Mouse (Mus musculus) cerebellum, adult 2 months (tissue): ENCODE measurements around the gene Mkrn3. TPM values are rescaled to one million over a fixed set of nuclear protein-coding genes. Genes with fewer than 3 reads are reported as not detected.

ENCODE experiments used
- DNase-seq, 2 experiments: peaks; one replicate each; pipeline ENCODE4 v3.0.0; 2021
- H3K27ac ChIP-seq: fragments of 200-500 bp; 2 replicates; pipeline ENCODE4 v1.5.1; 2012; ENCODE audit warnings: low read length, control low read depth, inconsistent platforms; ENCODE audit not compliant: insufficient read depth
- H3K27me3 ChIP-seq: fragments of 200-500 bp; 2 replicates; pipeline ENCODE4 v1.6.1; 2012; ENCODE audit warnings: inconsistent platforms, mild to moderate bottlenecking, low read length, moderate library complexity; ENCODE audit not compliant: control insufficient read depth, insufficient read depth
- H3K4me1 ChIP-seq: fragments of 200-500 bp; 2 replicates; pipeline ENCODE4 v1.6.1; 2011; ENCODE audit warnings: low read length; ENCODE audit not compliant: control insufficient read depth, insufficient read depth
- H3K4me3 ChIP-seq: fragments of 200-500 bp; replicated peaks from 2 replicates; pipeline ENCODE3; 2011; ENCODE audit warnings: mild to moderate bottlenecking, low read depth, low read length, control low read depth; ENCODE audit not compliant: insufficient read depth
- CTCF ChIP-seq: fragments of 200-500 bp; IDR thresholded peaks from 2 replicates; pipeline ENCODE4 v1.5.1; 2011; ENCODE audit warnings: low read depth, mild to moderate bottlenecking, control low read depth, low read length, moderate library complexity, borderline replicate concordance; ENCODE audit not compliant: insufficient read depth
- POLR2A ChIP-seq: fragments of 200-500 bp; IDR thresholded peaks from 2 replicates; pipeline ENCODE4 v1.6.1; 2011; ENCODE audit warnings: low read length, control low read depth, borderline replicate concordance; ENCODE audit not compliant: insufficient read depth
- WGBS: fragments of 180-500 bp; shearing (Covaris S2); methylation state at CpG from one replicate; pipeline ENCODE4 v1.1.7; 2018; 5-methylcytosine and 5-hydroxymethylcytosine counted together
- polyA plus RNA-seq: library from polyadenylated mRNA; depleted of rRNA; stranded (reverse); fragments of >200 nt; gene quantifications from 2 replicates; pipeline ENCODE4 v1.2.3, GENCODE M21; 2012

The Mkrn3 gene
- polyA plus RNA-seq, 1 experiment, result 6.9 TPM

DNA sequence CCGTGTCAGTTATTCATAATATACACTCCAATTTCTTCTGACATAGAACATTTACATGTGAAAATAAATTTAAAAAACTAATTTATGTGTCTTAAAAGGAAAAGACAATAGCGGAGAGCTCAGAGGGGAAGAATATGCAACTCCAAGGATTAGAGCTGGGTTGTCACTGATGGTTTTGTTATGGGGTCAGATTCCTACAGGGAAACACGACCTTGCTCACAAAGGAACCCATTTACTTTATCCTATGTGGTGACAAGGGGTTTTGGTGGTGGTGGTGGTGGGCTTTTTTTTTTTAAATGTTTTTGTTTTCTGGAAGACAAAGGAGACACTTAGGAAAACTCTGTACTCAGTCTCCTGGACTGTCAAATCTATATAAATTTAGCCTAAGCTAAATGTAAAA is 12.1 kb downstream of the Mkrn3 start:
- 55% methylated on average over 3 of the region's 3 CpGs for WGBS
- no peak for TF ChIP-seq CTCF
- no peak for TF ChIP-seq POLR2A
- no peak overlapping the region for H3K27ac ChIP-seq
- no peaks in the 10 kb centered on the region; the same call in 1 of the 2 replicates for H3K27me3 ChIP-seq
- no peak for DNase-seq
- no peaks in the 10 kb centered on the region for H3K4me1 ChIP-seq
- H3K4me3 ChIP-seq, result no peak overlapping the region

GRCm38 (mm10) chr7:62406573-62407050 is 13.3 kb downstream of the Mkrn3 start:
- no peak overlapping the region for H3K27ac ChIP-seq
- no peak for TF ChIP-seq POLR2A
- TF ChIP-seq CTCF, result no peak
- no peak for DNase-seq
- H3K27me3 ChIP-seq, result no peaks in the 10 kb centered on the region; the same call in 1 of the 2 replicates
- 54% methylated on average over 19 of the region's 19 CpGs for WGBS
- H3K4me3 ChIP-seq, result no peak overlapping the region
- no peaks in the 10 kb centered on the region for H3K4me1 ChIP-seq

DNA sequence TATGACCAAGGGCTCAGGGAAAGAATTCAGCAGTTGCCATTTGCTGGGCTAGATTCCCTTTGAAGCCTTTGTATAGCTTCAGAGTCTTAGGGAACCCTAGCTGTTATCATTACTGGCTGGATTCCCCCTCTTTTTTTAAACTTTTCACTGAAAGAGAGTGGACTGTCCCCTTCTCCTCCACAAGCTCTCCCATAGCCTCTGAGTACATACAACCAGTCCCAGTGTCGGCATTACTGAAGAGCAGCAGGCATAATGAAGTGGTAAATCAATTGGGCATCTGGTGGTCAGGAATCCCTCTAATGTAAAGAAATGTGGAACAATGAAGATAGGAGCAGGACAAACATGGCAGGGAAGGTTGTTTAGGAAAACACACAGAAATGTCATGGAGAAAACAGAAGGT is 27.7 kb downstream of the Mkrn3 start:
- no peak overlapping the region for H3K27ac ChIP-seq
- no peak overlapping the region for H3K4me3 ChIP-seq
- H3K27me3 ChIP-seq, result no peaks in the 10 kb centered on the region
- WGBS, result 38% methylated on average over 1 of the region's 1 CpGs
- no peak for DNase-seq
- no peaks in the 10 kb centered on the region for H3K4me1 ChIP-seq
- no peak for TF ChIP-seq POLR2A
- TF ChIP-seq CTCF, result no peak

DNA sequence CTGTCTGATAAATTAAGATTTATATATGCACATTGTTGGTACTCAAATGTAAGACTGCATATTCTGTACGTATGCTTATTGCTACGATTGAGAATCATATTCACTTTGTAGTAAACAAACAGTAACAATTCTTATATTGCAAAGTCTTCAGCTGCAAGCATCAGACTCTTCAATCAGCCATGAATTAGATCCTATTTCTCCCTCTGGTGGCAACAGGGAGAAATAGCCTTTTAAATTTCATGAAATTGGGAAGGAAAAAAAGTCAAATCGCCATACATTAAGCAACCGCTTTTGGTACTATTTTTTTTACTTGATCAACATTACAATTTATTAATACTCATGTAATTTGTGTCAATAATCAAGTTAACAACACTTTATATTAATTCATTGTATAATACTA is 31.6 kb downstream of the Mkrn3 start:
- TF ChIP-seq POLR2A (no peak), CTCF (no peak)
- DNase-seq, result no peak
- H3K27me3 ChIP-seq, result no peaks in the 10 kb centered on the region
- no peak overlapping the region for H3K4me3 ChIP-seq
- no peak overlapping the region for H3K27ac ChIP-seq
- WGBS, result 38% methylated on average over 4 of the region's 4 CpGs
- no peaks in the 10 kb centered on the region for H3K4me1 ChIP-seq

- H3K27me3 ChIP-seq, result no peaks in the 10 kb centered on the region
- H3K27ac ChIP-seq, result no peak overlapping the region
- peak in 1 of 2 experiments; percentile 26 for DNase-seq
- no peak for TF ChIP-seq POLR2A
- TF ChIP-seq CTCF, result peak; percentile 63
- no peaks in the 10 kb centered on the region for H3K4me1 ChIP-seq
- H3K4me3 ChIP-seq, result no peak overlapping the region
- WGBS, result 8% methylated on average over 2 of the region's 2 CpGs
These were observed 37.5 kb downstream of the Mkrn3 start for GRCm38 (mm10) chr7:62382391-62382790.

DNA sequence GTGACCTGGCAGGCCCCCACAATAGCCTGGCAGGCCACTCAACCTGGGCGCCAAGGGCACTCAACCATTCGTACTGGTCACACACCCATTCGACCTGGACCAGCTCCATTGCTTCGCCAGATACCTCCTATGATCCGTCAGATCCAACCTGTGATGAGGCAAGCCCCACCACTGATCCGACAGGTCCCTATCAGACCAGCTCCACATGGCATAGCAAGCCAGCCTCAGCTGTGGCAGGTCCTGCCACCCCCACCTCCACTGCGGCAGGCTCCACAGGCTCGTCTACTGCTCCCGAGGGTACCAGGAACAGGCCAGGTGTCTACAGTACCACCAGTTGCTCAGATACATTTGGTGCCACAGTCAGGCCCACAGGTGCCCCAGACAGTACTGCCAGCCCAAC is 41.4 kb downstream of the Mkrn3 start:
- Histone ChIP-seq H3K4me3 (no peak overlapping the region), H3K27me3 (no peaks in the 10 kb centered on the region), H3K4me1 (no peaks in the 10 kb centered on the region), H3K27ac (no peak overlapping the region)
- DNase-seq, result no peak
- TF ChIP-seq CTCF (no peak), POLR2A (no peak)
- 80% methylated on average over 9 of the region's 9 CpGs for whole genome bisulfite sequencing

- TF ChIP-seq CTCF (no peak), POLR2A (no peak)
- Histone ChIP-seq H3K27ac (no peak overlapping the region), H3K4me3 (no peak overlapping the region), H3K27me3 (no peaks in the 10 kb centered on the region), H3K4me1 (no peaks in the 10 kb centered on the region)
- WGBS, result 49% methylated on average over 14 of the region's 14 CpGs
- DNase-seq, result no peak
These were observed 42.6 kb downstream of the Mkrn3 start for GRCm38 (mm10) chr7:62377313-62377712.

DNA sequence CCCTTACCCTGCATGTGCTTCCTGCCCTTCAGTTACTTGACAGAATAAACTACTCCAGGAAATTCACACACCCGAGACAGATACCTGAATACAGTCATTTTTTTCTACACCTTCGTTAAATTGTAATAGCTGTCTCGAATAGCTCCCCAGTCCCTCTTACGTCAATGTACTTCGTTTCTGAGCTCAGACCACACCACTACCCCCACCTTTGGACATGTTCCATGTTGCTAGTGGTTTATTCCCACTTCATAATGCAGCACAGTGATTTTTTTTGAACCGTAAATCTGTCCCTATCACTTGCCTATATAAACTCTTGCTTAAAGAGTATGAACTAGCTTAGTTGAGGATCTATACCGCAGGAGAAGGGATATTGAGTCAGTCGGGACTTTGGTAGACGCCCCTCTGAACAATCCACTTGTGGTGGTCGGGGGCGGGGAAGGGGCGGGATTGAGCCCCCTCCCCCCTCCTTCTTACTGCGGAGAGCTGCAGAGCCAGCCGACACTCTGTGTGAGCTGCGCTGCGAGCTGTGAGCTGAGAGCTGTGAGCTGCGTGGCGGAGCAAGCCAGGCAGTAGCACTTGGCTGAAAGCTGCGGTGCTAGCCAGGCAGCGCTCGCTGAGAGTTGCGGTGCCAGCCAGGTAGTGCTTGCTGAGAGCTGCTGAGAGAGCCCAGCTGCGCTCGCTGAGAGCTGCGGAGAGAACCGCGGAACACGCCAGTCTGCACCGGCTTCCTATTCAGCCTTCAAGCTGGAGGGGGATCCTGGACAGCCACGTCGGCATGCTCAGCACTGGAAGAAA is 43.2 kb downstream of the Mkrn3 start, which contains the start of gene Magel2:
TSS of gene Magel2 (plus strand) at position 501 of the 795 bp plus-strand sequence.
- no peaks in the 10 kb centered on the region for H3K4me1 ChIP-seq
- DNase-seq, result no peak
- no peaks in the 10 kb centered on the region for H3K27me3 ChIP-seq
- H3K27ac ChIP-seq, result no peak within 1 kb of the TSS
- TF ChIP-seq POLR2A (no peak), CTCF (no peak)
- 24% methylated on average over 31 of the region's 31 CpGs for WGBS
- no peak within 1 kb of the TSS for H3K4me3 ChIP-seq
